Mouse (Mus musculus): Measurements from ENCODE around the gene Mdh2. TPM values are rescaled to one million over a fixed set of nuclear protein-coding genes. Genes with fewer than 3 reads are reported as not detected.

Gene Mdh2
- 752 and 801 TPM in 2 replicates for polyA plus RNA-seq (2015; fragmentation: Nextera tagmentation; extraction: Ambion mirVana)

DNA sequence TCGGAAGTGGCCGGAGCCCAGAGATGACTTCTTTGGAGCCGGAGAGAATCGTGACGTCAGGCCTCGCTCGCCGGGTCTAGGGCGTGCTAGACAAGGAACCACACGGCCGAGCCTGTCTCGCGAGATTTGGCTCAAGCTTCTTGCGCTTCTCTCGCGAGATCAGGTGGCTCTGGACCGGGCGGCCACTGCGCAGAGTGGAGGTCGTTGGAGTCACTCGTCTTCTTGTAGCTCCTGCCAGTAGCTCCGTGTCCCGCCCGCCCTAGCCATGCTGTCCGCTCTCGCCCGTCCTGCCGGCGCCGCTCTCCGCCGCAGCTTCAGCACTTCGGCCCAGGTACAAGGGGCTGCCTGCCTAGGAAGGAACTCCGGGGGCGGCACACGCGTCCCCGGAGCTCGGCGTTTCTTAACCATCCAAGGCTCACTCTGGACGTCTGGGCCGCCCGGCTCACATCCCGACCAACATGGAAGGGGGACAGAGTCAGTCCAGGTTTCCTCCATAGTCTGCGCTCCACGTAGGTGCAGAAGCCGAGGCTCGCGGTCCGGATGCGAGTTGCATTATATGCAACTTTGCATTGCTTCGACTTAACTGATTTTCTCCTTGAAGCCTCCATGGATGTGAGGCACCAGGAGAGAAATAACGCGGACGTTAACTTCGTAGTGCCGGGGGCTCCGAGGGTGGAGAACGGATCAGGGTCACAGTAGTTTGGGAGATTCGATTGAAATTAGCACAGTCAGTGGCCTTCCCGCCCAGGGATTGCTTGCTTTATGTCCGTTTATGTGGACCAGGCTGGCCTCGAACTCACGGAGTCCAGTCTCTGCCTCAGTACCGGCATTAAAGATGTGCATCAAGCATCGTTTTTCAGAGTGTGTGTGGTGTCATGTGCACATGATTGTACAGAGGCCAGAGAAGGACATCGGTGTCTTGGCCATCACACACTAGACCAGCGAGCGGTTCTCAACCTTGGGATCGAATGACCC lies at the start of gene Mdh2:
TSS of gene Mdh2 (plus strand) at position 10 of the 975 bp plus-strand sequence.
- TF ChIP-seq CTCF (IDR thresholded peaks at IDR 0.05; ENCODE audit: low read depth) = peak; percentile 12; the same call in 1 of the 2 replicates
- peak within 1 kb of the TSS; percentile 82 for H3K4me2 ChIP-seq (ENCODE audit: low read length)
- peak within 1 kb of the TSS; percentile 98 for H3K27ac ChIP-seq
- ATAC-seq (replicated peaks; ENCODE audit: low FRiP score, low read depth) = peak; percentile 98
- H3K9me3 ChIP-seq (replicated peaks; ENCODE audit: low read length) = no peaks in the 10 kb centered on the region
- under 1% methylated on average over 70 of the region's 70 CpGs for WGBS
- DNase-seq (ENCODE audit: low spot score) = peak; percentile 100
- 0 out of 2 replicates have a peak, but pooled peaks cover 14% of the 10 kb centered on the region for H3K36me3 ChIP-seq (ENCODE audit: insufficient read depth, low read length)
- H3K9ac ChIP-seq (ENCODE audit: low read depth, low read length) = peak within 1 kb of the TSS; percentile 86
- no peaks in the 10 kb centered on the region for H3K27me3 ChIP-seq (ENCODE audit: insufficient read depth, low read length)
- peaks cover 14% of the 10 kb centered on the region; the same call in 1 of the 2 replicates for H3K4me1 ChIP-seq (replicated peaks; ENCODE audit: insufficient read depth, low read length)
- peak within 1 kb of the TSS; percentile 82 for H3K4me3 ChIP-seq (replicated peaks; ENCODE audit: low read depth, low read length)

DNA sequence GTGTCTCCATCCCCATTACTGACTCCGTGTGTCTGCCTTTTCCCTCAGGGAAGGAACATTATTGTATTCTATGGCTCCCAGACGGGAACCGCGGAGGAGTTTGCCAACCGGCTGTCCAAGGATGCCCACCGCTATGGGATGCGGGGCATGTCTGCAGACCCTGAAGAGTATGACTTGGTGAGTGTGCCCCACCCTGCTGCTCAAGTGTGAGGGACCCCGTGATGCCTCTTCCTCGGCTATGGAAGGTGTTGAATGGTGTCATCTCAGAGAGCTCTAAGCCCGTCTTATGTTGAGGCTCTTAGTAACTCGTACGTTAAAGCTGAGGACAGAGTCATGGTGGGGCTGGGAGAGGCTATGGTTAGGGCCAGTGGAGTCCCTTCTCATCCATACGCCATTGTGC lies 48.9 kb upstream of the Mdh2 start:
- H3K36me3 ChIP-seq (ENCODE audit: insufficient read depth, low read length) = peaks cover 55% of the 10 kb centered on the region
- no peak overlapping the region for H3K4me3 ChIP-seq (replicated peaks; ENCODE audit: low read depth, low read length)
- DNase-seq (ENCODE audit: low spot score) = no peak
- 94% methylated on average over 13 of the region's 13 CpGs for WGBS
- H3K4me2 ChIP-seq (ENCODE audit: low read length) = no peak overlapping the region
- H3K27me3 ChIP-seq (ENCODE audit: insufficient read depth, low read length) = no peaks in the 10 kb centered on the region
- H3K4me1 ChIP-seq (replicated peaks; ENCODE audit: insufficient read depth, low read length) = peaks cover 19% of the 10 kb centered on the region
- no peak overlapping the region for H3K27ac ChIP-seq
- H3K9ac ChIP-seq (ENCODE audit: low read depth, low read length) = no peak overlapping the region
- TF ChIP-seq CTCF (IDR thresholded peaks at IDR 0.05; ENCODE audit: low read depth) = no peak
- ATAC-seq (replicated peaks; ENCODE audit: low FRiP score, low read depth) = no peak
- H3K9me3 ChIP-seq (replicated peaks; ENCODE audit: low read length) = no peaks in the 10 kb centered on the region

DNA sequence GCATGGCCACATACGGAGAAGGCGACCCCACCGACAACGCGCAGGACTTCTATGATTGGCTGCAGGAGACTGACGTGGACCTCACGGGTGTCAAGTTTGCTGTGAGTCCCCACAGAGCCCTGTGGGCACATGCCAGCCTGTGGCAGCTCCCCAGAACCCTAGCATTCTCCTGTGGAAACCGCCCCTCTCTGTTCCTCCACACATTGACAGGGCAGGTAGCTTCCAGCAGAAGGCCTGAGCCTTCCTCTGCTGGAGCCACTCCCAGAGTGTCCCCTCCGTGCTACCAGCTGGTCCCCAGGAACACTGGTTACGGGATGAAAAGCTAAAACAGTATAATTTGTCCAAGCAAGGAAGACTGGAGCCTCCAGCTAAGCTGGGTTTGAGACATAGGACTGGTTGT lies 48.0 kb upstream of the Mdh2 start:
- Histone ChIP-seq H3K4me2 (ENCODE audit: low read length) (no peak overlapping the region), H3K27me3 (ENCODE audit: insufficient read depth, low read length) (no peaks in the 10 kb centered on the region), H3K9me3 (replicated peaks; ENCODE audit: low read length) (no peaks in the 10 kb centered on the region), H3K4me1 (replicated peaks; ENCODE audit: insufficient read depth, low read length) (peaks cover 10% of the 10 kb centered on the region), H3K36me3 (ENCODE audit: insufficient read depth, low read length) (peaks cover 64% of the 10 kb centered on the region), H3K4me3 (replicated peaks; ENCODE audit: low read depth, low read length) (no peak overlapping the region), H3K27ac (no peak overlapping the region), H3K9ac (ENCODE audit: low read depth, low read length) (no peak overlapping the region)
- DNase-seq (ENCODE audit: low spot score) = no peak
- 93% methylated on average over 10 of the region's 10 CpGs for WGBS
- no peak for ATAC-seq (replicated peaks; ENCODE audit: low FRiP score, low read depth)
- no peak for TF ChIP-seq CTCF (IDR thresholded peaks at IDR 0.05; ENCODE audit: low read depth)

DNA sequence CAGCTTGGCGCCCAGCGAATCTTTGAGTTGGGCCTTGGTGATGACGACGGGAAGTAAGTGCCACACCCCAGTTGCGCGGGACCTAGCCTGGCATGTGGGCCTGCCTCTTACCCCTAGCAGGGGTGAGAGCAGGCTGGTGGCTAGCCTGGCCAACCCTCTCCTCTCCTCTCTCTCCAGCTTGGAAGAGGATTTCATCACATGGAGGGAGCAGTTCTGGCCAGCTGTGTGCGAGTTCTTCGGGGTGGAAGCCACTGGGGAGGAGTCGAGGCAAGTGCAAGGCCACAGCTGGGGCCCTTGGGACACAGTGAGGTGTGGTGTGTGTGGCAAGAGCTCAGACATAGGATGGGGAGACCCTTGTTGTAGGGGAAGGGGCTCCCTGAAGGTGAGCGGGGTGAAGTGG lies 47.4 kb upstream of the Mdh2 start:
- Histone ChIP-seq H3K27ac (no peak overlapping the region), H3K9ac (ENCODE audit: low read depth, low read length) (no peak overlapping the region), H3K4me3 (replicated peaks; ENCODE audit: low read depth, low read length) (no peak overlapping the region), H3K4me1 (replicated peaks; ENCODE audit: insufficient read depth, low read length) (peaks cover 3% of the 10 kb centered on the region; the same call in 1 of the 2 replicates), H3K27me3 (ENCODE audit: insufficient read depth, low read length) (no peaks in the 10 kb centered on the region), H3K4me2 (ENCODE audit: low read length) (no peak overlapping the region), H3K36me3 (ENCODE audit: insufficient read depth, low read length) (peaks cover 71% of the 10 kb centered on the region), H3K9me3 (replicated peaks; ENCODE audit: low read length) (no peaks in the 10 kb centered on the region)
- ATAC-seq (replicated peaks; ENCODE audit: low FRiP score, low read depth) (no peak), DNase-seq (ENCODE audit: low spot score) (no peak)
- WGBS = 94% methylated on average over 10 of the region's 10 CpGs
- no peak for TF ChIP-seq CTCF (IDR thresholded peaks at IDR 0.05; ENCODE audit: low read depth)

DNA sequence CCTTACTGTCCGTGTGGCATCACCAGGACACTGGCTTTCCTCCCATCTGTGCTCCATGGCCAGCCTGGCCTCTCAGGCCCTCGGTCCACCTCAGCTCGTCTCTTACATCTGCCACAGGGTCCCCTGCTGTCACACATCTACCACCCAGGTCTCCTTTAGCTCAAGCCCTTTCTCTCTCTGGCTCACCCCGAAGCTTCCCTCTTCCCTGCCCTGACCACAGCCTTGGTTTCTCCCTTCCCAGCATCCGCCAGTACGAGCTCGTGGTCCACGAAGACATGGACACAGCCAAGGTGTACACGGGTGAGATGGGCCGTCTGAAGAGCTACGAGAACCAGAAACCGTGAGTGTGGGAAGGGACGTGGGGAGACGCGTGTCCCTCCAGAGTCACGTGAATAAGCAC lies 47.0 kb upstream of the Mdh2 start:
- H3K36me3 ChIP-seq (ENCODE audit: insufficient read depth, low read length) = peaks cover 75% of the 10 kb centered on the region
- H3K4me3 ChIP-seq (replicated peaks; ENCODE audit: low read depth, low read length) = no peak overlapping the region
- 96% methylated on average over 16 of the region's 16 CpGs for WGBS
- no peak for ATAC-seq (replicated peaks; ENCODE audit: low FRiP score, low read depth)
- no peak for DNase-seq (ENCODE audit: low spot score)
- no peak overlapping the region for H3K9ac ChIP-seq (ENCODE audit: low read depth, low read length)
- H3K27me3 ChIP-seq (ENCODE audit: insufficient read depth, low read length) = no peaks in the 10 kb centered on the region
- no peak for TF ChIP-seq CTCF (IDR thresholded peaks at IDR 0.05; ENCODE audit: low read depth)
- H3K9me3 ChIP-seq (replicated peaks; ENCODE audit: low read length) = no peaks in the 10 kb centered on the region
- H3K4me2 ChIP-seq (ENCODE audit: low read length) = no peak overlapping the region
- H3K27ac ChIP-seq = no peak overlapping the region
- H3K4me1 ChIP-seq (replicated peaks; ENCODE audit: insufficient read depth, low read length) = no peaks in the 10 kb centered on the region

DNA sequence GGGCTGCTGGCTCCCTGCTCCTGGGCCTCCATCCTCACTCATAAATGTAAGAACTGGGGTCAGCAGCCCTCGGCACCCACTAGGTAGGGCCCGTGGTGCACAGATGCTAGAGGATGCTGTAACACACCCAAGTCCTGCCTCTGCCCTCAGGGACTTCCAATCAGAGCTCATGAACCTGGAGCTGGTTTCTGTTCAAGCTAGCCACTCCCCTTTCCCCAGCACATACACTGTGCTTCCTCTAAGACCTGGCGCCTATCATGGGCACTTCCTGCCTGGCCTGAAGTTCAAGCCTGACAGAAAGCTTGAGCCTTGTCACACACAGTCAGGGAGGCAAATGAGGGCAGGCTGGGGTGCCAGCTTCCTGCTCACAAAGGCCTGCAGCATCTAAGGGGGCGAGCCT lies 45.2 kb upstream of the Mdh2 start:
- H3K9me3 ChIP-seq (replicated peaks; ENCODE audit: low read length) = no peaks in the 10 kb centered on the region
- no peak overlapping the region for H3K4me3 ChIP-seq (replicated peaks; ENCODE audit: low read depth, low read length)
- 84% methylated on average over 4 of the region's 4 CpGs for WGBS
- H3K27me3 ChIP-seq (ENCODE audit: insufficient read depth, low read length) = no peaks in the 10 kb centered on the region
- H3K36me3 ChIP-seq (ENCODE audit: insufficient read depth, low read length) = peaks cover 82% of the 10 kb centered on the region
- ATAC-seq (replicated peaks; ENCODE audit: low FRiP score, low read depth) (no peak), DNase-seq (ENCODE audit: low spot score) (no peak)
- no peaks in the 10 kb centered on the region for H3K4me1 ChIP-seq (replicated peaks; ENCODE audit: insufficient read depth, low read length)
- no peak for TF ChIP-seq CTCF (IDR thresholded peaks at IDR 0.05; ENCODE audit: low read depth)
- H3K9ac ChIP-seq (ENCODE audit: low read depth, low read length) = no peak overlapping the region
- H3K4me2 ChIP-seq (ENCODE audit: low read length) = no peak overlapping the region
- H3K27ac ChIP-seq = no peak overlapping the region

All from kidney, postnatal 0 days (tissue).